Mouse (Mus musculus): ENCODE measurements around the gene Prdm16. TPM values are rescaled to one million over a fixed set of nuclear protein-coding genes. Genes with fewer than 3 reads are reported as not detected.

Prdm16 gene
- total RNA-seq, 2 experiments from 2014 or later = 2.2 to 3.0 TPM

DNA sequence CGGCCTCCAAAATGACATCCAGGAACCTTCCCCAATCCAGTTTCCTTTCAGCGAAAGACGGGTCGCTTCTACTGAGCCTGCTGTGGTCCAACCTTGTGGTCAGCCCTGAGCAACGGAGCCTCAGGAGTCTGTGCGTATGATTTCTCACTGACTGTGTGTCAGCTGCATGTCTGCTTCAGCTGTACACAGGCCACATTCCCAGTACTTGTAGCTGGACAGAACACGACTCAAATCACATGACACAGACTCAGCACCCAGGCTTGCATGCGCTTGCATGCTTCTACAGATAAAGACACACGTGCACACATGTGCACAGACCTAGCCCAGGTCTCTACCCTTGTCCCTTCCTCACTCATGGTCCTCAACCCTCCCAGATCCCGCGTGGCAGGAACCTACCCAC is 79.5 kb downstream of the Prdm16 start:
- no peak for TF ChIP-seq CTCF (IDR thresholded peaks at IDR 0.05)
- intact Hi-C loops (cut with DNase I) = no loop called here
- no peak overlapping the region for H3K27ac ChIP-seq
- DNase-seq = no peak
- no peak overlapping the region for H3K4me3 ChIP-seq

- TF ChIP-seq CTCF (IDR thresholded peaks at IDR 0.05) = no peak
- DNase-seq = no peak
- intact Hi-C loops (cut with DNase I) = no loop called here
- Histone ChIP-seq H3K4me3 (no peak overlapping the region), H3K27ac (no peak overlapping the region)
These were observed 80.3 kb downstream of the Prdm16 start for GRCm38 (mm10) chr4:154556418-154556817.

- H3K27ac ChIP-seq = peak overlapping the region; percentile 48
- intact Hi-C loops (cut with DNase I) = no loop called here
- H3K4me3 ChIP-seq = peak overlapping the region; percentile 54
- TF ChIP-seq CTCF (IDR thresholded peaks at IDR 0.05) = no peak
- no peak for DNase-seq
These were observed 86.7 kb downstream of the Prdm16 start for GRCm38 (mm10) chr4:154549961-154550393.

DNA sequence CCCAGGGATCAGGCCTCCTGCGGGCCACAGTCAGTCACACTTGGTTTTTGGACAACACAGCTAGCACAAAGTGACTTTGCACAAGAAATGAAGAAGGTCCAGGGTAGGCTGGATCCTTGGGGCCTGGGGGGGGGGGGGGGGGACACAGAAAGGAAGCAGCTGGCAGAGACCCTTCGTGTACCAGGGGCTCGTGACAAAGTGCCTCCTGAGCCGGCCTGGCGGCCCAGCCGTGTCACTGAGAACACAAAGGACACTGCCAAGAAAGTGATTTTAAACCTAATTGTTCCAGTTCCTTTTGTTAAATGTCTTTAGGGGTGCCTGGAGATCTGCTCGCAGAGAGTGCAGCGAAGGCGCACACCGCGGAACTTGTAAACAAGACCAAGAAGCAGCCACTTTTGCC is 87.2 kb downstream of the Prdm16 start:
- DNase-seq = no peak
- peak overlapping the region; percentile 54 for H3K4me3 ChIP-seq
- peak overlapping the region; percentile 48 for H3K27ac ChIP-seq
- TF ChIP-seq CTCF (IDR thresholded peaks at IDR 0.05) = no peak
- intact Hi-C loops (cut with DNase I) = no loop called here

- intact Hi-C loops (cut with DNase I) = no loop called here
- no peak for TF ChIP-seq CTCF (IDR thresholded peaks at IDR 0.05)
- no peak for DNase-seq
- Histone ChIP-seq H3K4me3 (no peak overlapping the region), H3K27ac (no peak overlapping the region)
These were observed 89.4 kb downstream of the Prdm16 start for GRCm38 (mm10) chr4:154547176-154547855.

- Histone ChIP-seq H3K4me3 (no peak overlapping the region), H3K27ac (no peak overlapping the region)
- no peak for TF ChIP-seq CTCF (IDR thresholded peaks at IDR 0.05)
- no peak for DNase-seq
- intact Hi-C loops (cut with DNase I) = no loop called here
These were observed 91.4 kb downstream of the Prdm16 start for GRCm38 (mm10) chr4:154545296-154545695.

- Histone ChIP-seq H3K4me3 (no peak overlapping the region), H3K27ac (no peak overlapping the region)
- no peak for TF ChIP-seq CTCF (IDR thresholded peaks at IDR 0.05)
- intact Hi-C loops (cut with DNase I) = no loop called here
- no peak for DNase-seq
These were observed 92.8 kb downstream of the Prdm16 start for GRCm38 (mm10) chr4:154543921-154544320.

DNA sequence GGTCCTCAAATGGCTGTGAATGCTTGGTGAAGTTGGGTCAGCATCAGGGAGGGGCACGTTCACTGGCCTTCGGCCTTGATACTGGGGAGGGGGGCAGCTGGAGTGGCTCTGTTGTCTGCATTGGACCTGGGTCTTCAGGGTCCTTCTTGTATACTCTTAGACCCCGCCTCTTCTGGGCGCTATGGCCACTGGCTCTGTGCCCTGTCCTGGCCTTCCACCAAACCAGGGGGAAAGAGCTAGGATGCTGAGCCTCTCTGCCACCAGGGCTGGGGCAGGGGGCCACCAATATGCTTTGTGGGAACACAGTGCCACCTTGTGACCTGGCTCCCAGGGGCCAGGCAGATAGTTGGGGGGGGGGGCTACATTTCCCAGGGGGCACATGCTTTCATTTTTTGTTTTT is 93.5 kb downstream of the Prdm16 start:
- peak; percentile 2; the same call in 1 of the 2 replicates for TF ChIP-seq CTCF (IDR thresholded peaks at IDR 0.05)
- H3K4me3 ChIP-seq = peak overlapping the region; percentile 57
- H3K27ac ChIP-seq = peak overlapping the region; percentile 68
- DNase-seq = peak; percentile 45
- intact Hi-C loops (cut with DNase I) = no loop called here

DNA sequence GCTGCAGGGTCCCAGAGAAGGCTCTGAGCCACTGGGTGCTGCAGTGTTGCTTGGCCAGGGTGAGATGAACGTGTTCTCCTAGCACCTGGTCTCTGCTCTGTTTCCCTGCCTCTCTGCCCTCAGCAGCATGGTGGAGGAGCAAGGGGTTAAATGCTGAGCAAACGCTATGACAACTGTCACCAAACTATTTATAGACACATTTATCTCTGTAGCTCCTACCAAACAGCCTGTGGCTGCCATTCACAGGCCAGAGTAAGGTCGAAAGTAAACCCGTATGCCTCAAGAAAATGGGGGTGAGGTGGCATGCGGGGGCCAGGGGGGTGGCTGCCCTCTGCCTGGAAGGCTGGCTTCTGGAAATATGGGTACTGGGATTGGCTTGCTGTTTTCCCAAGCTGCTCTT is 94.1 kb downstream of the Prdm16 start:
- peak; percentile 29 for DNase-seq
- Histone ChIP-seq H3K4me3 (peak overlapping the region; percentile 57), H3K27ac (peak overlapping the region; percentile 68)
- no peak for TF ChIP-seq CTCF (IDR thresholded peaks at IDR 0.05)
- intact Hi-C loops (cut with DNase I) = no loop called here

- Histone ChIP-seq H3K27ac (peak overlapping the region; percentile 68; the same call in 1 of the 2 replicates), H3K4me3 (no peak overlapping the region)
- intact Hi-C loops (cut with DNase I) = no loop called here
- no peak for DNase-seq
- no peak for TF ChIP-seq CTCF (IDR thresholded peaks at IDR 0.05)
These were observed 94.9 kb downstream of the Prdm16 start for GRCm38 (mm10) chr4:154541632-154542276.

GRCm38 (mm10) chr4:154540671-154541070 is 96.0 kb downstream of the Prdm16 start:
- no peak for TF ChIP-seq CTCF (IDR thresholded peaks at IDR 0.05)
- H3K27ac ChIP-seq = 0 out of 2 replicates have a peak overlapping the region, but pooled peaks have one; percentile 5
- no peak for DNase-seq
- intact Hi-C loops (cut with DNase I) = no loop called here
- no peak overlapping the region for H3K4me3 ChIP-seq

DNA sequence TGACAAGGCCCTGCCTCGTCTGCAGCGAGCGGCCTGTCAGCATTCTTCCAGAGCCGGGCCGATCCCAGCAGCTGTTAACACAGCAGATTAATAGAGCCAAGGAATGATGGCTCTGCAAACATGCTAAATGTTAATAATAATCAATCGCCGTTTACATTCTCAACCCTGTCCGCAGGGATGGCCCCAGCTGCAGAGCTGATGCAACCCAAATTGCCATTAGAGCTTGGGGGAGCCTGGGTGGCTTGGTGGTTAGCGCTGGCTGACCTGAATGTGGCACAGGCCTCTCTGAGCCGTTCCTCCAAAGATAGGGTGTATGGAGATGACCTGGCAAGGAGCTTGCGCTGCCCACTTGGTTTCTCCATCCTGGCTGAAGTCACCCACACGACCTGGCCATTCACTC is 97.0 kb downstream of the Prdm16 start:
- Histone ChIP-seq H3K4me3 (no peak overlapping the region), H3K27ac (no peak overlapping the region)
- intact Hi-C loops (cut with DNase I) = no loop called here
- no peak for TF ChIP-seq CTCF (IDR thresholded peaks at IDR 0.05)
- no peak for DNase-seq

DNA sequence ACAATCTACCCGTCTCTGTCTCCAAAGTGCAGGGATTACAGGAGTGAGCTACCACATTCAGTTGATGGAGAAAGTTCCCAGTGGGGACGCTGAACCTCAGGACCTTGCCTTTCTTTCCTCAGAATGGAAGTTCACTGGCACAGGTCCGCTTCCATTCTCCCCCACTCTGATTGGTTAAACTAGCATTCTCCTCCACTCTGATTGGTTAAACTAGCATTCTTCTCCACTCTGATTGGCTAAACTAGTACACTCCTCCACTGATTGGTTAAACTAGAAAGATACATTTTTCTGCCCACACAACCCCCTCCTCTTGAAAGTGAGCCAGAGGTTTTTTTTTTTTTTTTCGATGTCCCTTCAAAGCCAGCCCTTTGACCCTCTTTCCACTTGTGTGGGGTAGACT is 97.9 kb downstream of the Prdm16 start:
- intact Hi-C loops (cut with DNase I) = no loop called here
- Histone ChIP-seq H3K4me3 (no peak overlapping the region), H3K27ac (no peak overlapping the region)
- TF ChIP-seq CTCF (IDR thresholded peaks at IDR 0.05) = no peak
- no peak for DNase-seq

Measured in gastrocnemius, adult 2 months (tissue).